Comparison of ENCODE assay signal across 7 mouse cellular contexts in the genomic region with DNA sequence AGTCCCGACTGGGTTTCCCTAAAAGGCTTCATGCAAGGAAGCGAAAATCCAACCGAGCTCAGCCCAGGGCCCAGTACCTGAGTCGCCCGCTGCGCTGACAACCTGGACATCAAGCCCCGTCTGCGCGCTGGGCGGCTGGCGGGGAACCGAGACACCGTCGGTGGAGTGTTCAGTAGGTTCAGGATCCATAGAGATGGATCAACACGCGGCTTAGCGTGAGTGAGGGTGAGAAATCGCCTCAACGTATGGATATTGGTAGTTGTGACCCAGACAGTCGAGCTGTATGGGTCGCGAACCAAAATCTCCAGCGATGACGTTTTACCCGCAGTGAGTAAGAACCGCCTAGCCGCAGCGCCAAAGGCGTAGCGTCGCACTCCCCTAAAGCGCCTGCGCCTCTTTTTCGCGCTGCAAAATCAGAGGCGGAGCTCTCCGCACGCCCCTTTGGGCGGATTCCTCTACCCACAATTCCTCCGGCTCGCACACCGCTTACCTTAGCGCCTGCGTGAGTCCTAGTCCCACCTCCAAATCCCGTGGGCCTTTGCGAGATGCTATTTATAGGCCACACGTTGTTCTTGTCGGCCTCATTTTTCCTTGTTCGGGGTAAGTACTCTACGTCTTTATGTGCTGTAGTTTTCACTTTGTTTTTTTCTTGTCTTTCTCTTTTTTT. TPM values are rescaled to one million over a fixed set of nuclear protein-coding genes. Genes with fewer than 3 reads are reported as not detected.
DNase-seq lines count a peak whose midpoint lies in the region; ATAC-seq lines count a peak whose summit lies in the region.

Gene Slc3a2, minus strand, starts transcription at position 463 of the 667 bp plus-strand sequence.

- H3K27me3 ChIP-seq in embryonic facial prominence, embryonic 12.5 days: no peaks in the 10 kb centered on the region
- H3K27me3 ChIP-seq in limb, embryonic 11.5 days (ENCODE audit: control insufficient read depth, insufficient read depth, low read length): no peaks in the 10 kb centered on the region
- H3K27me3 ChIP-seq in midbrain, embryonic 14.5 days (ENCODE audit: control insufficient read depth, insufficient read depth, low read length): no peaks in the 10 kb centered on the region

- H3K9me3 ChIP-seq in embryonic facial prominence, embryonic 12.5 days: 0 out of 2 replicates have a peak, but pooled peaks cover 3% of the 10 kb centered on the region
- H3K9me3 ChIP-seq in limb, embryonic 11.5 days (ENCODE audit: control insufficient read depth, low read length): no peaks in the 10 kb centered on the region
- no peaks in the 10 kb centered on the region for H3K9me3 ChIP-seq in midbrain, embryonic 14.5 days (ENCODE audit: control insufficient read depth, low read length)

- H3K36me3 ChIP-seq in embryonic facial prominence, embryonic 12.5 days: peaks cover 27% of the 10 kb centered on the region
- H3K36me3 ChIP-seq in limb, embryonic 11.5 days (ENCODE audit: control insufficient read depth, insufficient read depth, low read length): peaks cover 17% of the 10 kb centered on the region
- H3K36me3 ChIP-seq in midbrain, embryonic 14.5 days (ENCODE audit: control insufficient read depth, insufficient read depth, low read length): peaks cover 28% of the 10 kb centered on the region

- peaks cover 24% of the 10 kb centered on the region for H3K4me1 ChIP-seq in embryonic facial prominence, embryonic 12.5 days
- peaks cover 8% of the 10 kb centered on the region; the same call in 1 of the 2 replicates for H3K4me1 ChIP-seq in limb, embryonic 11.5 days (ENCODE audit: control insufficient read depth, insufficient read depth, low read length)
- peaks cover 33% of the 10 kb centered on the region for H3K4me1 ChIP-seq in midbrain, embryonic 14.5 days (ENCODE audit: control insufficient read depth, insufficient read depth, low read length)

- under 1% methylated on average over 50 of the region's 50 CpGs for WGBS in embryonic facial prominence, embryonic 12.5 days
- WGBS in limb, embryonic 11.5 days: under 1% methylated on average over 50 of the region's 50 CpGs
- WGBS in midbrain, embryonic 14.5 days: under 1% methylated on average over 50 of the region's 50 CpGs

- peak within 1 kb of the TSS; percentile 95 for H3K9ac ChIP-seq in embryonic facial prominence, embryonic 12.5 days
- H3K9ac ChIP-seq in limb, embryonic 11.5 days (ENCODE audit: low read length): peak within 1 kb of the TSS; percentile 91
- peak within 1 kb of the TSS; percentile 92 for H3K9ac ChIP-seq in midbrain, embryonic 14.5 days (replicated peaks; ENCODE audit: low read length)

- peak within 1 kb of the TSS; percentile 76 for H3K4me3 ChIP-seq in embryonic facial prominence, embryonic 12.5 days
- peak within 1 kb of the TSS; percentile 76 for H3K4me3 ChIP-seq in limb, embryonic 11.5 days (ENCODE audit: low read depth, low read length)
- H3K4me3 ChIP-seq in midbrain, embryonic 14.5 days (replicated peaks; ENCODE audit: low read depth, low read length): peak within 1 kb of the TSS; percentile 56

- ATAC-seq in embryonic facial prominence, embryonic 12.5 days (ENCODE audit: insufficient number of reproducible peaks, insufficient read depth, low FRiP score, low TSS enrichment): peak; percentile 91
- peak; percentile 95 for ATAC-seq in limb, embryonic 11.5 days (ENCODE audit: insufficient number of reproducible peaks, low FRiP score, low TSS enrichment, low read depth)
- ATAC-seq in midbrain, embryonic 14.5 days (ENCODE audit: low FRiP score, low TSS enrichment): peak; percentile 96

- H3K4me2 ChIP-seq in embryonic facial prominence, embryonic 12.5 days (replicated peaks): peak within 1 kb of the TSS; percentile 84
- peak within 1 kb of the TSS; percentile 91 for H3K4me2 ChIP-seq in limb, embryonic 11.5 days (ENCODE audit: low read depth, severe bottlenecking)
- peak within 1 kb of the TSS; percentile 84 for H3K4me2 ChIP-seq in midbrain, embryonic 14.5 days (ENCODE audit: low read length)

- DNase-seq in adrenal gland, postnatal 25 days: peak; percentile 92
- DNase-seq in heart, adult 11 months: peak; percentile 100
- peak; percentile 96 for DNase-seq in kidney, adult 18-20 months
- peak; percentile 97 for DNase-seq in limb, embryonic 11.5 days (ENCODE audit: low spot score)
- peak; percentile 99 for DNase-seq in midbrain, embryonic 14.5 days
- DNase-seq in spleen, adult 18-20 months: peak; percentile 90 to 94

- peak within 1 kb of the TSS; percentile 96 for H3K27ac ChIP-seq in embryonic facial prominence, embryonic 12.5 days
- H3K27ac ChIP-seq in limb, embryonic 11.5 days (replicated peaks; ENCODE audit: low read depth, low read length): peak within 1 kb of the TSS; percentile 90
- peak within 1 kb of the TSS; percentile 95 for H3K27ac ChIP-seq in midbrain, embryonic 14.5 days (replicated peaks; ENCODE audit: low read depth, low read length)

RNA-seq across cellular contexts. Expression of gene Slc3a2, which starts in this region (rescaled TPM):
- total RNA-seq in adrenal gland, postnatal 25 days (2021): 269 and 403 TPM in 2 replicates
- polyA plus RNA-seq in embryonic facial prominence, embryonic 12.5 days (2016; fragmentation: Nextera tagmentation; extraction: Ambion mirVana): 119 and 122 TPM in 2 replicates
- 108 and 114 TPM in 2 replicates for polyA plus RNA-seq in limb, embryonic 11.5 days (2014; fragmentation: Nextera tagmentation; extraction: Ambion mirVana)
- polyA plus RNA-seq in midbrain, embryonic 14.5 days (2014; fragmentation: Nextera tagmentation; extraction: Ambion mirVana): 157 TPM in 2 replicates

Comparison
In these comparisons a context has a peak if more than half of its experiments do, and no peak if none do; other contexts are left out.
1. Peak in every context shown above with its lines: DNase-seq, ATAC-seq, H3K4me3 ChIP-seq and H3K27ac ChIP-seq.